Mouse (Mus musculus): ENCODE data around the gene Rreb1. TPM values are rescaled to one million over a fixed set of nuclear protein-coding genes. Genes with fewer than 3 reads are reported as not detected.
A peak's percentile ranks its signal among the peaks of the same experiment; 100 is the strongest.

Rreb1 gene
- total and polyA plus RNA-seq, 2 experiments = 9.0 to 12.4 TPM

GRCm38 (mm10) chr13:37816736-37817135 lies 38.5 kb downstream of the Rreb1 start:
- H3K36me3 ChIP-seq (ENCODE audit: control insufficient read depth, insufficient read depth, low read length) = no peaks in the 10 kb centered on the region
- no peak overlapping the region for H3K27ac ChIP-seq (replicated peaks; ENCODE audit: insufficient read depth, low read depth, low read length)
- no peak overlapping the region for H3K4me3 ChIP-seq (ENCODE audit: insufficient read depth, low read depth, low read length)
- H3K79me2 ChIP-seq (ENCODE audit: control insufficient read depth, insufficient read depth, low read length) = no peaks in the 10 kb centered on the region
- TF ChIP-seq CTCF (IDR thresholded peaks at IDR 0.05; ENCODE audit: low read depth, low read length) (no peak), POLR2A (IDR thresholded peaks at IDR 0.05; ENCODE audit: extremely low read depth, insufficient read depth, low read length) (no peak)
- no peaks in the 10 kb centered on the region for H3K27me3 ChIP-seq (ENCODE audit: control insufficient read depth, insufficient read depth, low read length)
- H3K9ac ChIP-seq (ENCODE audit: low read depth, low read length) = no peak overlapping the region
- WGBS = 92% methylated on average over 5 of the region's 5 CpGs
- no peak for DNase-seq (ENCODE audit: extremely low read depth, low read depth, low spot score)
- peaks cover 6% of the 10 kb centered on the region for H3K4me1 ChIP-seq (ENCODE audit: control insufficient read depth, insufficient read depth, low read length)

GRCm38 (mm10) chr13:37821413-37821812 lies 43.2 kb downstream of the Rreb1 start:
- no peak for DNase-seq (ENCODE audit: extremely low read depth, low read depth, low spot score)
- H3K27me3 ChIP-seq (ENCODE audit: control insufficient read depth, insufficient read depth, low read length) = no peaks in the 10 kb centered on the region
- no peak for TF ChIP-seq CTCF (IDR thresholded peaks at IDR 0.05; ENCODE audit: low read depth, low read length)
- no peak for TF ChIP-seq POLR2A (IDR thresholded peaks at IDR 0.05; ENCODE audit: extremely low read depth, insufficient read depth, low read length)
- H3K4me1 ChIP-seq (ENCODE audit: control insufficient read depth, insufficient read depth, low read length) = peaks cover 1% of the 10 kb centered on the region
- 48% methylated on average over 4 of the region's 4 CpGs for WGBS
- no peaks in the 10 kb centered on the region for H3K79me2 ChIP-seq (ENCODE audit: control insufficient read depth, insufficient read depth, low read length)
- no peak overlapping the region for H3K27ac ChIP-seq (replicated peaks; ENCODE audit: insufficient read depth, low read depth, low read length)
- no peak overlapping the region for H3K4me3 ChIP-seq (ENCODE audit: insufficient read depth, low read depth, low read length)
- no peaks in the 10 kb centered on the region for H3K36me3 ChIP-seq (ENCODE audit: control insufficient read depth, insufficient read depth, low read length)
- H3K9ac ChIP-seq (ENCODE audit: low read depth, low read length) = no peak overlapping the region

- no peak overlapping the region for H3K9ac ChIP-seq (ENCODE audit: low read depth, low read length)
- H3K36me3 ChIP-seq (ENCODE audit: control insufficient read depth, insufficient read depth, low read length) = no peaks in the 10 kb centered on the region
- TF ChIP-seq CTCF (IDR thresholded peaks at IDR 0.05; ENCODE audit: low read depth, low read length) (no peak), POLR2A (IDR thresholded peaks at IDR 0.05; ENCODE audit: extremely low read depth, insufficient read depth, low read length) (no peak)
- peaks cover 1% of the 10 kb centered on the region for H3K4me1 ChIP-seq (ENCODE audit: control insufficient read depth, insufficient read depth, low read length)
- H3K27me3 ChIP-seq (ENCODE audit: control insufficient read depth, insufficient read depth, low read length) = no peaks in the 10 kb centered on the region
- no peak overlapping the region for H3K27ac ChIP-seq (replicated peaks; ENCODE audit: insufficient read depth, low read depth, low read length)
- peaks cover 17% of the 10 kb centered on the region; the same call in 1 of the 2 replicates for H3K79me2 ChIP-seq (ENCODE audit: control insufficient read depth, insufficient read depth, low read length)
- no peak overlapping the region for H3K4me3 ChIP-seq (ENCODE audit: insufficient read depth, low read depth, low read length)
- 60% methylated on average over 4 of the region's 4 CpGs for WGBS
- peak; percentile 45 for DNase-seq (ENCODE audit: extremely low read depth, low read depth, low spot score)
Measured at GRCm38 (mm10) chr13:37824331-37824920, 46.2 kb downstream of the Rreb1 start.

- DNase-seq (ENCODE audit: extremely low read depth, low read depth, low spot score) = no peak
- Histone ChIP-seq H3K4me1 (ENCODE audit: control insufficient read depth, insufficient read depth, low read length) (peaks cover 1% of the 10 kb centered on the region), H3K79me2 (ENCODE audit: control insufficient read depth, insufficient read depth, low read length) (peaks cover 17% of the 10 kb centered on the region; the same call in 1 of the 2 replicates), H3K36me3 (ENCODE audit: control insufficient read depth, insufficient read depth, low read length) (no peaks in the 10 kb centered on the region), H3K9ac (ENCODE audit: low read depth, low read length) (peak overlapping the region; percentile 91), H3K27ac (replicated peaks; ENCODE audit: insufficient read depth, low read depth, low read length) (peak overlapping the region; percentile 94; the same call in 1 of the 2 replicates), H3K27me3 (ENCODE audit: control insufficient read depth, insufficient read depth, low read length) (no peaks in the 10 kb centered on the region), H3K4me3 (ENCODE audit: insufficient read depth, low read depth, low read length) (peak overlapping the region; percentile 95)
- no peak for TF ChIP-seq CTCF (IDR thresholded peaks at IDR 0.05; ENCODE audit: low read depth, low read length)
- TF ChIP-seq POLR2A (IDR thresholded peaks at IDR 0.05; ENCODE audit: extremely low read depth, insufficient read depth, low read length) = no peak
- 34% methylated on average over 27 of the region's 27 CpGs for WGBS
Measured at GRCm38 (mm10) chr13:37824956-37825645, 46.9 kb downstream of the Rreb1 start.

GRCm38 (mm10) chr13:37825646-37826280 lies 47.6 kb downstream of the Rreb1 start:
- Histone ChIP-seq H3K9ac (ENCODE audit: low read depth, low read length) (peak overlapping the region; percentile 91), H3K4me3 (ENCODE audit: insufficient read depth, low read depth, low read length) (peak overlapping the region; percentile 95), H3K36me3 (ENCODE audit: control insufficient read depth, insufficient read depth, low read length) (no peaks in the 10 kb centered on the region), H3K27ac (replicated peaks; ENCODE audit: insufficient read depth, low read depth, low read length) (peak overlapping the region; percentile 94), H3K4me1 (ENCODE audit: control insufficient read depth, insufficient read depth, low read length) (peaks cover 3% of the 10 kb centered on the region), H3K27me3 (ENCODE audit: control insufficient read depth, insufficient read depth, low read length) (no peaks in the 10 kb centered on the region), H3K79me2 (ENCODE audit: control insufficient read depth, insufficient read depth, low read length) (peaks cover 19% of the 10 kb centered on the region; the same call in 1 of the 2 replicates)
- DNase-seq (ENCODE audit: extremely low read depth, low read depth, low spot score) = peak; percentile 64
- TF ChIP-seq POLR2A (IDR thresholded peaks at IDR 0.05; ENCODE audit: extremely low read depth, insufficient read depth, low read length) = 0 out of 2 replicates have a peak, but pooled peaks have one; percentile 32
- TF ChIP-seq CTCF (IDR thresholded peaks at IDR 0.05; ENCODE audit: low read depth, low read length) = no peak
- WGBS = 1% methylated on average over 43 of the region's 43 CpGs

Measured in liver, adult 2 months (tissue).